Mouse (Mus musculus): ENCODE measurements around the gene Plscr4.

Plscr4 gene

DNA sequence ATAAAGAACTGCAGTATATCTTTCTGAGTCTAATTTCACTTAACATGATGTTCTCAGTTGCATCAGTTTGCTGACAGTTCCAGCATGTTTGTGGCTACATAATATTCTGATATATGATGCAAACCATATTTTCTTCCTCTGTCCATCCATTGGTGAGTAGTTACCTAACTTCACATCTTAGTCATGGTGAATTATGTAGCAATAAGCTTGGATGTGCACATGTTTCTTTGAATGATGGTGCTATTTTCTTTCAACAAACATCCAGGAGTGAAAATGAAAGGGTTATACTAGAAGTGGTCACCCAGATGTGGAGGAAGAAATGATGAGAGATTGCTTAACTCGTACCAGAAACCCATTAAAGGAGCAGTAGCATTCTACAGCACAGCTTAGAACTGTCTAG, 47.7 kb downstream of the Plscr4 start:
- DNase-seq (ENCODE audit: low read depth, low spot score), result no peak

DNA sequence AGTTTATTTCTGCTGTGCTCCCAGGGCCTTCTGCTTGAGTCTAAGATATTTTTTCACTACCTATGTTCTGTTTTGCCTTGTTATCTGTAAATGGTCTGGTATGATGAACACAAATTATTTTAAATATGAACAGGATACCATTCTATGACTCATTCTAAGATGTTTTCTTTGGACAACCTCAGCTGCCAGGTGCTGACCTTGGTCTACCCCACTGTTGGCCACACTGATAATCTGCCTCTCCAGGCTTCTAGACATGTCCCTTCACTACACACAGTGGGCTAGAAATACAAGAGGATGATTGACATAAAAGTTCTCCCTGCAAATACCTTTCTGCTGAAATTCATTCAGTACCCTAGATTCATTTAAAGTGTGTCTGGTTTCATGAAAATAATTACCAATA, 54.5 kb downstream of the Plscr4 start:
- no peak for DNase-seq (ENCODE audit: low read depth, low spot score)

DNA sequence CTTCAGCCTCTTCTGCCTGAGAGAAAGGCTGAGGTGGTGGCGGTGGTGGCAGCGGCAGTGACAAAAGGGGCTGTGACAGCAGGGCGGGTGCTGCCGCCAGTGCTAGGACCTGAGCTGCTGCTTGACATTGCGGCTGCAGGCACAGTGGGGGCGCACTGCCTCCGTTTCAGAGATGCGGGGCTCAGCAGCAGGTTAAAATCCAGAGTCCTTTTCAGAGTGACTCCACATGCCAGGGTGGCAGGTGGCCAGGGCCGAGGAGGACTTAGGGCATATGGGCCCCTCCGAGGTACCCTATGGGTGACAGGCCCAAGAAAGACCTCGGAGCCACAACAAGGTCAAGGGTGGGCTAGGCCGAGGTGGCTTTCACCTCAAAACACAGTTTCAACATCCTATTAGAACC, 59.9 kb downstream of the Plscr4 start:
- DNase-seq (ENCODE audit: low read depth, low spot score), result no peak

DNA sequence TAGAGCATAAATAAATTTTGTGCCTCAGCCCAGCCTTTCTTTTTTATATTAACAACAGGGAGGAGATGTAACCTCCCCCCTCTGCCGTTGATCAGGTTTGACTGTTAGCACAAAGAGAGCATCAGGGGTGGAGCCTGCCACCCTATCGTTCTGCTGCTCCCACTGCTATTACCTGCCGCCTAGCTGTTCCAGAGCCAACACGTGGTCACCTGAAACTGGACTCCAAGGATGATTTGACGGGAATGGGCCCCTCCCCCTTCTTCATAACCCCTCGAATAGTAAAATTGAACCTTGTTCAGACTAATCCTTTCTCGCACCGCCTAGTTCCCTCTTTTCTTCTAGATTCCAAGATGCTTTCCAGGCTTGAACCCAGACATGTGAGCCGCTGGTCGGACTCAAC, 63.6 kb downstream of the Plscr4 start:
- no peak for DNase-seq (ENCODE audit: low read depth, low spot score)

DNA sequence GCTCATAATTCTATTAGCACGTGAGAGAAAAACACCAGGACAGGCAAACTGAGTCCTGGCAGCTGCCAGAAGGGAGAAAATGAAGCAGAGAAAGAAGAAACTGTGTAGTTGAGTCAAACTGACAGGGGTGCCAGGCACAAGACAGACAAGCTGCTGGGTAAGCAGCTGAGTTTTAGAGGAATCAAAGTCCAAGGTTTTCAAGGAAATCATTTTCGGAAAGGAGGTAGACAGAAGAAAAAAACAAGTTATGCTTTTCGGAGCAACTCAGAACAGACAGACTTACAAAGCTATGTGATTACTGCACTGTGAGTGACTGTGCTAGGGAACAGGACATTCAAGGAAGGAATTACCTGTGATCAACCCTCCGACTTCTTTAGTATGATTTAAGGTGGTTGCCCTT, 67.3 kb downstream of the Plscr4 start:
- no peak for DNase-seq (ENCODE audit: low read depth, low spot score)

DNA sequence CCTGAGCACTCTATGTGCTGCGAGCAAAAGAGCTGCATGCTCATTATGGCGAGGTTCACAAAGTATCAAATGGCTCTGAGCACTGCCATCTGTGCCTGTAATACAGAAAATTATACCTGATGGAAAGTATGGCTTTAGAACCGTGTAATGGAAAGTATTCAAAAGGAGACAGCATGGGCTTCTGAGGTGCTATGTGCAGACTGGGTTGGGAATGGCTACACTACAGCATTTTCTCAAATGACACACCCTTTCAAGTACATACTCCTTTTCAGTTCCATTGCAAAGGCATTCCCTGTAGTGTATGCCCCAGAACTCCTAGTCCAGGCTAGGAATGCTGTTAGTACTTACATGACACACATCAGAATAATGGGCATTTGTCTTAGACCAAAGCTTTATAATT, 72.9 kb downstream of the Plscr4 start:
- DNase-seq (ENCODE audit: low read depth, low spot score), result no peak

DNA sequence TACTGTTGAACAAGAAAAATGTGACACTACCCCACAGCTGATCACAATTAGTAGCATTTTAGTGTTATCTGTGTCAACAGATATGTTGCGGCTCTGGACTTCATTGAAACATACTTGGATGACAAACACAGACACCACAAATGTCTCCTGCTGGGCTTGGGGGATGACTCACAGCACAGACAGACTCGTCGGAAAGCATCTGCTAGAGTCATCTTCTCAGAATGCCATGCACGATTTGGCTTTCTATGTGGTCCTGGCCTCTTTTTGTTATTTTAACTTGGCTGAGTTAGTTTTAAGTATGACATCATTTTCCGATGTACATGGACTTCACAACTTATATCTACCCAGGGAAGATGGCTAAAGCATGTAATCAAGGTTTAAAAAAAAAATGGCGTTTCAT, 80.6 kb downstream of the Plscr4 start:
- DNase-seq (ENCODE audit: low read depth, low spot score), result no peak

DNA sequence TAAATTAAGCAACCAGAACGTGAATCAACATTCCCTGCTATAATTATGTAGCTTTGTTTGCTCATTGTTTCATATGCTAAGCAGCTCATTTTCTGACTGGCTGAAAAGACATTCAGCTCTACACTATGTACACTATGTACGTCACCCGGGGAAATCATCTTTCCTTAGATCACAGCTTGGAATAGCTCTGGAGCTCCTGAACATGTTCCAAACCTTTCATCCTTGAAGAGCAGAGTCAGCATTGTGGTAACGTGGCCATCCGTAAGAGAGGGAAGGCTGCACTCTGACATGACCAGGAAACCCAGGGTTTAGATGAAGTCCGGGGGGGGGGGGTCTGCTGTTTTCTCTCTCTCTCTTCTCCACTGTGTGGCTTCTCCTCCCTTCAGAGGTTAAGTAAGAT, 81.0 kb downstream of the Plscr4 start:
- no peak for DNase-seq (ENCODE audit: low read depth, low spot score)

Measured in WW6 (cell line).